8 mouse cellular contexts compared by ENCODE assay signal in genomic region chr5:143620941-143621340, GRCm38 (mm10). TPM values are rescaled to one million over a fixed set of nuclear protein-coding genes. Genes with fewer than 3 reads are reported as not detected.
DNase-seq lines count a peak whose midpoint lies in the region; ATAC-seq and TF ChIP-seq lines count a peak whose summit lies in the region.

No protein-coding gene starts in this region.

- 28% methylated on average over 13 of the region's 13 CpGs for WGBS in hindbrain, embryonic 15.5 days
- WGBS in limb, embryonic 14.5 days: 8% methylated on average over 13 of the region's 13 CpGs

- H3K27ac ChIP-seq in hindbrain, embryonic 15.5 days (replicated peaks): no peak overlapping the region
- H3K27ac ChIP-seq in limb, embryonic 14.5 days (replicated peaks; ENCODE audit: low read depth, low read length): no peak overlapping the region

- H3K9me3 ChIP-seq in hindbrain, embryonic 15.5 days: no peaks in the 10 kb centered on the region
- H3K9me3 ChIP-seq in limb, embryonic 14.5 days (ENCODE audit: control insufficient read depth, low read length): no peaks in the 10 kb centered on the region

- ATAC-seq in hindbrain, embryonic 15.5 days (ENCODE audit: low FRiP score, low read depth): no peak
- no peak for ATAC-seq in limb, embryonic 14.5 days (ENCODE audit: low FRiP score, low read depth)

- peaks cover 25% of the 10 kb centered on the region for H3K4me1 ChIP-seq in hindbrain, embryonic 15.5 days (replicated peaks)
- peaks cover 47% of the 10 kb centered on the region for H3K4me1 ChIP-seq in limb, embryonic 14.5 days (ENCODE audit: control insufficient read depth, insufficient read depth, low read length)

- peak overlapping the region; percentile 9; the same call in 1 of the 2 replicates for H3K4me2 ChIP-seq in hindbrain, embryonic 15.5 days
- H3K4me2 ChIP-seq in limb, embryonic 14.5 days (replicated peaks; ENCODE audit: low read depth, low read length, severe bottlenecking): no peak overlapping the region

- H3K4me3 ChIP-seq in hindbrain, embryonic 15.5 days: no peak overlapping the region
- H3K4me3 ChIP-seq in limb, embryonic 14.5 days (replicated peaks; ENCODE audit: low read length): no peak overlapping the region

- H3K36me3 ChIP-seq in hindbrain, embryonic 15.5 days: no peaks in the 10 kb centered on the region
- H3K36me3 ChIP-seq in limb, embryonic 14.5 days (ENCODE audit: control insufficient read depth, insufficient read depth, low read length): no peaks in the 10 kb centered on the region

- intact Hi-C loops in left cerebral cortex, postnatal 25 days (cut with DNase I): loop anchor here (5.0 kb wide), 2 partner anchors 39 to 71 kb away; no protein-coding TSS in a partner anchor
- intact Hi-C loops in left cerebral cortex, postnatal 36 days (cut with DNase I): no loop called here
- intact Hi-C loops in heart, postnatal 25 days (cut with DNase I): loop anchor here (5.0 kb wide), 3 partner anchors 49 to 86 kb away; no protein-coding TSS in a partner anchor

- peak; percentile 50 to 52 for DNase-seq in left cerebral cortex, postnatal 25 days (ENCODE audit: low spot score in 2 of 2)
- no peak for DNase-seq in left cerebral cortex, postnatal 36 days (ENCODE audit: low spot score in 2 of 2)
- DNase-seq in adrenal gland, postnatal 36 days: peak; percentile 91 to 92
- peak; percentile 67 for DNase-seq in limb, embryonic 14.5 days (ENCODE audit: low spot score)
- peak; percentile 64 for DNase-seq in right cerebral cortex, postnatal 4 days
- DNase-seq in heart, postnatal 25 days (ENCODE audit: low spot score): no peak
- DNase-seq in layer of hippocampus, adult 18-20 months (ENCODE audit: low spot score in 2 of 2): no peak

- no peaks in the 10 kb centered on the region for H3K27me3 ChIP-seq in hindbrain, embryonic 15.5 days
- no peaks in the 10 kb centered on the region for H3K27me3 ChIP-seq in limb, embryonic 14.5 days (ENCODE audit: control insufficient read depth, insufficient read depth, low read length)

- no peak for TF ChIP-seq POLR2A in limb, embryonic 14.5 days (IDR thresholded peaks at IDR 0.05; ENCODE audit: borderline replicate concordance, extremely low read depth, insufficient read depth, insufficient read length)

- no peak overlapping the region for H3K9ac ChIP-seq in hindbrain, embryonic 15.5 days
- H3K9ac ChIP-seq in limb, embryonic 14.5 days (ENCODE audit: low read depth, low read length, severe bottlenecking): no peak overlapping the region

RNA-seq across cellular contexts. Expression of gene Cyth3, which starts 1.3 kb away (rescaled TPM):
- total RNA-seq in left cerebral cortex, postnatal 25 days (2021): 10 to 100 TPM; 37.5 to 38.2 TPM
- 10 to 100 TPM; 37.4 to 39.6 TPM for total RNA-seq in left cerebral cortex, postnatal 36 days (2021)
- 100 to 1,000 TPM; 120 to 180 TPM for total RNA-seq in adrenal gland, postnatal 36 days (2021)
- polyA plus RNA-seq in hindbrain, embryonic 15.5 days (2015; fragmentation: Nextera tagmentation; extraction: Ambion mirVana): 40.8 and 42.4 TPM in 2 replicates
- polyA plus RNA-seq in limb, embryonic 14.5 days (2012; rRNA removed): 50.6 and 52.9 TPM in 2 replicates
- 60.5 and 67.7 TPM in 2 replicates for polyA plus RNA-seq in limb, embryonic 14.5 days (2014; fragmentation: Nextera tagmentation; extraction: Ambion mirVana)
- total RNA-seq in heart, postnatal 25 days (2021): 10 to 100 TPM; 43.8 to 44.9 TPM
- total RNA-seq in layer of hippocampus, adult 18-20 months (2021): 10 to 100 TPM; 41.3 to 51.6 TPM

Comparison
In these comparisons a context has a peak if more than half of its experiments do, and no peak if none do; other contexts are left out.
1. DNase-seq: peak in left cerebral cortex, postnatal 25 days (2 of 2), adrenal gland, postnatal 36 days (2 of 2), limb, embryonic 14.5 days (single experiment) and right cerebral cortex, postnatal 4 days (single experiment); none in left cerebral cortex, postnatal 36 days (0 of 2), heart, postnatal 25 days (single experiment) and layer of hippocampus, adult 18-20 months (0 of 2).